Mouse (Mus musculus): ENCODE results near the gene Phf1. TPM values are rescaled to one million over a fixed set of nuclear protein-coding genes. Genes with fewer than 3 reads are reported as not detected.

Phf1 gene
- total and polyA plus RNA-seq, 2 experiments from 2014 or later = 32.8 to 53.5 TPM

GRCm38 (mm10) chr17:26969257-26969656 lies 36.4 kb downstream of the Phf1 start:
- 87% methylated on average over 6 of the region's 6 CpGs for WGBS
- H3K27ac ChIP-seq (ENCODE audit: low read depth, low read length) = no peak overlapping the region

GRCm38 (mm10) chr17:26970221-26970620 lies 37.4 kb downstream of the Phf1 start:
- Histone ChIP-seq H3K9me3 (ENCODE audit: low read length) (no peaks in the 10 kb centered on the region), H3K4me1 (ENCODE audit: insufficient read depth, low read length) (peaks cover 8% of the 10 kb centered on the region), H3K27me3 (ENCODE audit: insufficient read depth, low read length) (no peaks in the 10 kb centered on the region), H3K36me3 (ENCODE audit: insufficient read depth, low read length) (peaks cover 41% of the 10 kb centered on the region), H3K9ac (replicated peaks; ENCODE audit: low read length, poor library complexity, severe bottlenecking) (no peak overlapping the region), H3K27ac (ENCODE audit: low read depth, low read length) (no peak overlapping the region), H3K4me3 (ENCODE audit: low read depth, low read length) (no peak overlapping the region), H3K4me2 (ENCODE audit: low read depth, low read length, poor library complexity, severe bottlenecking) (no peak overlapping the region)
- 86% methylated on average over 8 of the region's 12 CpGs for WGBS
- DNase-seq (ENCODE audit: low spot score) = no peak
- no peak for TF ChIP-seq CTCF (IDR thresholded peaks at IDR 0.05)
- no peak for ATAC-seq (ENCODE audit: low FRiP score)

More at GRCm38 (mm10) chr17:26969257-26969656, 36.4 kb downstream of the Phf1 start:
- H3K4me2 ChIP-seq (ENCODE audit: low read depth, low read length, poor library complexity, severe bottlenecking) = no peak overlapping the region
- no peak overlapping the region for H3K4me3 ChIP-seq (ENCODE audit: low read depth, low read length)
- no peak overlapping the region for H3K9ac ChIP-seq (replicated peaks; ENCODE audit: low read length, poor library complexity, severe bottlenecking)
- H3K36me3 ChIP-seq (ENCODE audit: insufficient read depth, low read length) = peaks cover 51% of the 10 kb centered on the region
- peaks cover 6% of the 10 kb centered on the region for H3K4me1 ChIP-seq (ENCODE audit: insufficient read depth, low read length)
- no peaks in the 10 kb centered on the region for H3K9me3 ChIP-seq (ENCODE audit: low read length)
- no peak for ATAC-seq (ENCODE audit: low FRiP score)
- no peak for DNase-seq (ENCODE audit: low spot score)
- H3K27me3 ChIP-seq (ENCODE audit: insufficient read depth, low read length) = no peaks in the 10 kb centered on the region
- no peak for TF ChIP-seq CTCF (IDR thresholded peaks at IDR 0.05)

DNA sequence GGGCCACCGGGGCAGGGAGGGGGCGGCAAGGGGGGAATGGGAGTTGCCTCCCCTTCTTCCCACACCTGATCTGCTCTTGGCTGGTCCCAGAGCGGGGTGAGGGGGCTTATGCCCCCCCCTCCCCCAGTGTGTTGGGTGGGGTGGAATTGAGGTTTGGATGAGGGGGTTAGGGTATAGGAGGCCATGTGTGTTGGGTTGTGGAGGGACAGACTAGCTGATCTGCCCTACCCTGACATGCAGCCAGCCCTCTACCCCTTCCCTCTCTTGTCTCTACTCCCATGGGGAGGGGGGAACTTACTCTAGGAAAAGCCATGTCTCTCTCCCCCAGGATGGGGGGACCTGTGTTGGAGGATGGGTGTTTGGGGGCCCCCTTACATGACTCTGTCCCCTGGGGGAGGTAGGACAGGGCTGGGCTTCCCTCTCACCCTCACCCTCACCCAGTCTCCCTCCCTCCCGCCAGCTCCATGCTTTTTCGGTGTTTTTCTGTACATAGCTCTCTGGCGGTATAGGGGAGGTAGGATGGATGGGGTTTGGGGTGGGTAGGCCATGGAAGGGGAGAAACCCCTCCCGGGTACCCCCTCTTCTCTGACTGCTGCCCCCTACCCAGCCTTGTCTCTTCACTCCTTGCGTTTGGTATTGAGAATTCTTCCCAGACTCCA lies 38.5 kb downstream of the Phf1 start:
- no peak overlapping the region for H3K27ac ChIP-seq (ENCODE audit: low read depth, low read length)
- ATAC-seq (ENCODE audit: low FRiP score) = peak; percentile 14; the same call in 1 of the 2 replicates
- H3K27me3 ChIP-seq (ENCODE audit: insufficient read depth, low read length) = no peaks in the 10 kb centered on the region
- no peak for TF ChIP-seq CTCF (IDR thresholded peaks at IDR 0.05)
- peaks cover 33% of the 10 kb centered on the region for H3K36me3 ChIP-seq (ENCODE audit: insufficient read depth, low read length)
- no peaks in the 10 kb centered on the region for H3K9me3 ChIP-seq (ENCODE audit: low read length)
- WGBS = 50% methylated on average over 8 of the region's 8 CpGs
- H3K4me1 ChIP-seq (ENCODE audit: insufficient read depth, low read length) = peaks cover 8% of the 10 kb centered on the region
- H3K9ac ChIP-seq (replicated peaks; ENCODE audit: low read length, poor library complexity, severe bottlenecking) = no peak overlapping the region
- DNase-seq (ENCODE audit: low spot score) = no peak
- no peak overlapping the region for H3K4me3 ChIP-seq (ENCODE audit: low read depth, low read length)
- no peak overlapping the region for H3K4me2 ChIP-seq (ENCODE audit: low read depth, low read length, poor library complexity, severe bottlenecking)

GRCm38 (mm10) chr17:26972107-26972506 lies 39.3 kb downstream of the Phf1 start:
- Histone ChIP-seq H3K4me3 (ENCODE audit: low read depth, low read length) (peak overlapping the region; percentile 58), H3K36me3 (ENCODE audit: insufficient read depth, low read length) (peaks cover 25% of the 10 kb centered on the region), H3K27me3 (ENCODE audit: insufficient read depth, low read length) (no peaks in the 10 kb centered on the region), H3K27ac (ENCODE audit: low read depth, low read length) (no peak overlapping the region), H3K4me1 (ENCODE audit: insufficient read depth, low read length) (peaks cover 8% of the 10 kb centered on the region), H3K4me2 (ENCODE audit: low read depth, low read length, poor library complexity, severe bottlenecking) (peak overlapping the region; percentile 85), H3K9me3 (ENCODE audit: low read length) (no peaks in the 10 kb centered on the region), H3K9ac (replicated peaks; ENCODE audit: low read length, poor library complexity, severe bottlenecking) (peak overlapping the region; percentile 60)
- no peak for ATAC-seq (ENCODE audit: low FRiP score)
- no peak for DNase-seq (ENCODE audit: low spot score)
- 16% methylated on average over 3 of the region's 3 CpGs for WGBS
- TF ChIP-seq CTCF (IDR thresholded peaks at IDR 0.05) = no peak

- peaks cover 8% of the 10 kb centered on the region for H3K4me1 ChIP-seq (ENCODE audit: insufficient read depth, low read length)
- peak; percentile 97 for ATAC-seq (ENCODE audit: low FRiP score)
- H3K4me3 ChIP-seq (ENCODE audit: low read depth, low read length) = peak within 1 kb of the TSS; percentile 58
- H3K27me3 ChIP-seq (ENCODE audit: insufficient read depth, low read length) = no peaks in the 10 kb centered on the region
- peaks cover 17% of the 10 kb centered on the region for H3K36me3 ChIP-seq (ENCODE audit: insufficient read depth, low read length)
- WGBS = under 1% methylated on average over 70 of the region's 75 CpGs
- H3K4me2 ChIP-seq (ENCODE audit: low read depth, low read length, poor library complexity, severe bottlenecking) = peak within 1 kb of the TSS; percentile 85
- no peaks in the 10 kb centered on the region for H3K9me3 ChIP-seq (ENCODE audit: low read length)
- H3K27ac ChIP-seq (ENCODE audit: low read depth, low read length) = peak within 1 kb of the TSS; percentile 64
- peak within 1 kb of the TSS; percentile 60 for H3K9ac ChIP-seq (replicated peaks; ENCODE audit: low read length, poor library complexity, severe bottlenecking)
- peak; percentile 97 for DNase-seq (ENCODE audit: low spot score)
- no peak for TF ChIP-seq CTCF (IDR thresholded peaks at IDR 0.05)
Measured at GRCm38 (mm10) chr17:26972703-26973574, 40.1 kb downstream of the Phf1 start, which contains the start of gene Zbtb9. Gene Zbtb9, plus strand, starts transcription at chr17:26973167.

GRCm38 (mm10) chr17:26974547-26974946 lies 41.7 kb downstream of the Phf1 start:
- 92% methylated on average over 15 of the region's 15 CpGs for WGBS
- Histone ChIP-seq H3K4me2 (ENCODE audit: low read depth, low read length, poor library complexity, severe bottlenecking) (no peak overlapping the region; the same call in 1 of the 2 replicates), H3K27me3 (ENCODE audit: insufficient read depth, low read length) (no peaks in the 10 kb centered on the region), H3K9me3 (ENCODE audit: low read length) (no peaks in the 10 kb centered on the region), H3K4me3 (ENCODE audit: low read depth, low read length) (no peak overlapping the region), H3K36me3 (ENCODE audit: insufficient read depth, low read length) (peaks cover 13% of the 10 kb centered on the region), H3K4me1 (ENCODE audit: insufficient read depth, low read length) (peaks cover 8% of the 10 kb centered on the region), H3K27ac (ENCODE audit: low read depth, low read length) (no peak overlapping the region), H3K9ac (replicated peaks; ENCODE audit: low read length, poor library complexity, severe bottlenecking) (no peak overlapping the region)
- DNase-seq (ENCODE audit: low spot score) = no peak
- no peak for ATAC-seq (ENCODE audit: low FRiP score)
- no peak for TF ChIP-seq CTCF (IDR thresholded peaks at IDR 0.05)
